Mouse (Mus musculus): ENCODE measurements at regions not wholly inside any gene's neighbourhood (a gene's known extent, or its start where the extent isn't known, plus 50 kb on each side); places are given as distances from the start of the nearest gene placed in this dataset.
"Not testable (repeated sequence)": the region's sequence is repeated elsewhere in the genome, so short reads cannot be mapped to it uniquely, and the experiment has no call there.

- DNase-seq, result no peak
Observed at GRCm38 (mm10) chr12:15653357-15653763, 163.4 kb downstream of the Trib2 start.

- no peak for DNase-seq
Observed at GRCm38 (mm10) chr12:15651293-15651692, 165.4 kb downstream of the Trib2 start.

GRCm38 (mm10) chr12:15649906-15650305 is 166.8 kb downstream of the Trib2 start:
- no peak for DNase-seq

- DNase-seq, result no peak
Observed at GRCm38 (mm10) chr12:15649226-15649625, 167.5 kb downstream of the Trib2 start.

- DNase-seq, result no peak
Observed at GRCm38 (mm10) chr12:15644074-15644672, 172.5 kb downstream of the Trib2 start.

- no peak for DNase-seq
Observed at GRCm38 (mm10) chr12:15643669-15644068, 173.1 kb downstream of the Trib2 start.

- no peak for DNase-seq
Observed at GRCm38 (mm10) chr12:15640320-15640719, 176.4 kb downstream of the Trib2 start.

GRCm38 (mm10) chr12:15629971-15630370 is 186.8 kb downstream of the Trib2 start:
- no peak for DNase-seq

GRCm38 (mm10) chr12:15619521-15619920 is 197.2 kb downstream of the Trib2 start:
- DNase-seq, result no peak

- no peak for DNase-seq
Observed at GRCm38 (mm10) chr12:15617312-15617711, 199.4 kb downstream of the Trib2 start.

GRCm38 (mm10) chr12:15611847-15612580 is 204.7 kb downstream of the Trib2 start:
- DNase-seq, result no peak

GRCm38 (mm10) chr12:15607091-15607490 is 209.6 kb downstream of the Trib2 start:
- DNase-seq, result no peak

- no peak for DNase-seq
Observed at GRCm38 (mm10) chr12:15606095-15606494, 210.6 kb downstream of the Trib2 start.

GRCm38 (mm10) chr12:15604630-15605029 is 212.1 kb downstream of the Trib2 start:
- DNase-seq, result no peak

GRCm38 (mm10) chr12:15603885-15604284 is 212.8 kb downstream of the Trib2 start:
- DNase-seq, result no peak

GRCm38 (mm10) chr12:15603319-15603718 is 213.4 kb downstream of the Trib2 start:
- DNase-seq, result no peak

GRCm38 (mm10) chr12:15594704-15595103 is 222.0 kb downstream of the Trib2 start:
- no peak for DNase-seq

- DNase-seq, result not testable (repeated sequence)
Observed at GRCm38 (mm10) chr12:15587864-15588263, 228.9 kb downstream of the Trib2 start.

GRCm38 (mm10) chr12:15586706-15587442 is 229.8 kb downstream of the Trib2 start:
- no peak for DNase-seq

- no peak for DNase-seq
Observed at GRCm38 (mm10) chr12:15585845-15586244, 230.9 kb downstream of the Trib2 start.

- DNase-seq, result no peak
Observed at GRCm38 (mm10) chr12:15584721-15585120, 232.0 kb downstream of the Trib2 start.

GRCm38 (mm10) chr12:15566785-15567109 is 250.0 kb downstream of the Trib2 start:
- no peak for DNase-seq

GRCm38 (mm10) chr12:15565941-15566784 is 250.6 kb downstream of the Trib2 start:
- no peak for DNase-seq

Data from cerebellum, adult 9-11 months (tissue).